Mouse (Mus musculus) inflammation-experienced regulatory T-cells, adult 6 months (primary cell): ENCODE data around the gene Ap4m1. TPM values are rescaled to one million over a fixed set of nuclear protein-coding genes. Genes with fewer than 3 reads are reported as not detected.

Experiments
- ATAC-seq: one replicate; pipeline ENCODE4 v1.8.0; 2017
- polyA plus RNA-seq, 3 experiments: library from polyadenylated mRNA; unstranded; fragments of 100-300 nt; shearing (Covaris generic); gene quantifications; one replicate each; pipeline ENCODE4 v1.2.1; 2017

Gene Ap4m1
- polyA plus RNA-seq, result 1 to 10 TPM; 4.9 to 7.5 (median 7.4) TPM

- ATAC-seq, result peak; percentile 93
These were observed at the start of gene Ap4m1, which contains the start of gene Mcm7 for GRCm38 (mm10) chr5:138171695-138172491. TSS of gene Ap4m1 (plus strand) at chr5:138172002. TSS of gene Mcm7 (minus strand) at chr5:138172422.

DNA sequence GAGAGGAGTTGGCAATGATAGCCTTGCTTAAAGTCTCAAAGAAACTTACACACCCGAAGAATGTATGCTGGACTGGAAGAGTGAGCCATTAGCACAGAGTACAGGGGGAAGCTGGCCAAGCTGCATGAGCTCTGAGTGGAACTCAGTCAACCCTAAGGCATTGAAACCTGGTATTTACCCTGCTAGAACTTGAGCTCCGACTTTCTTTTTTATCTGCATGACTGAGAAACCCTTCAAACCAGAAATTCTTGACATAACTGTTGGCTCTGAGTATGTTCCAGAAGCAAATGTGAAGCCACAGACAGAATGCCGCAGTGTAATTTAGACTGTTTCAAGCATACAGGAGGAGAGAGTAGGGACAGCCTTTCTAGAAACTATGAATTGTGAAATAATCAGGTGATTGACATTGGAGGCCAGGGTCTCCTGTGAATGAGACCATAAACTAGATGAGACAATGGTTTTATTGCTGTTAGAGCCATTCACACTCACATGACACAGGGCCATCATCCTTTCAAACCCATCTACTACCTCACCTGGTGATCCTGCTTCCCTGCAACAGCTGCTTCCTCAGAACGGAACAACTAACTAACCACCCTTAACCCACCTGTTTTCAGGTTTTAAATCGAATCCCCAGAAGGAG is 39.3 kb upstream of the Ap4m1 start:
- no peak for ATAC-seq

DNA sequence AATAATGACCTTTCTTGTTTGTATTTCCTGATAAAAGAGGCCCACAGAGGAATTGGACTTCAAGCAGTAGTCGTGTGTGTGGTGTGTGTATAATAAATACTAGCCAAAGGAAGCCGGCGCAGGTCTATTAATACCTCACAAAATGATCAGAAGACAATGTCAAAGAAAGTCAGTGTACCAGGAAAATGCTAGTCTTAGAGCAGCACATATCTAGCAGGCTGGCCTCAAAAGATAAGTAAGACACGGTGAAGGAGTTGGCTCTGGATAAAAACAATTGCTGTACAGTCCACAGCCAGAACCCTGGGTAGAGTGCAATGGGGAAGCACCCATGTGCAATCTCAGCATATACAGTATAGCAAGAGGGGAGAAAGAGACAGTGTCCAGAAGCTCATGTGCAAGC is 34.5 kb upstream of the Ap4m1 start:
- no peak for ATAC-seq

- ATAC-seq, result peak; percentile 77
These were observed 33.8 kb upstream of the Ap4m1 start for GRCm38 (mm10) chr5:138137935-138138549.

DNA sequence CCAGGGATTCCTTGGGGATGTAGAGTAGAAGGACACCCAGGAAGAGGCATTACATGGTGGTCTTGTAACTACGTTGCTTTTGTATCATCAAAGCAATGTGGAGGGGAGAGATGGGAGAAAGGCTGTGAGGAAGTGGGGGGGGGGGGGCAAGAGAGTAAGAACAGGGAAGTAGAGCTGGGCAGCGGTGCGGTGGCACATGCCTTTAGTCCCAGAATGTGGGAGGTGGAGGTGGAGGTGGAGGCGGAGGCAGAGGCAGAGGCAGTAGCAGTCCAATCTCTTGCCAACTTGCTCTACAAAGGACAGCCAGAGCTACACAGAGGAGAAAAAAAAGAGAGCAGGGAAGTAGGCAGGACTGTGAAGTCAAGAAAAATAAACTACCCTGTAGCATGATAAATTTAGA is 33.2 kb upstream of the Ap4m1 start:
- ATAC-seq, result no peak

GRCm38 (mm10) chr5:138154390-138154789 is 17.4 kb upstream of the Ap4m1 start:
- ATAC-seq, result no peak

GRCm38 (mm10) chr5:138155443-138155976 is 16.3 kb upstream of the Ap4m1 start, which contains the start of gene Zfp113:
TSS of gene Zfp113 (minus strand) at chr5:138155744.
- peak; percentile 98 for ATAC-seq

DNA sequence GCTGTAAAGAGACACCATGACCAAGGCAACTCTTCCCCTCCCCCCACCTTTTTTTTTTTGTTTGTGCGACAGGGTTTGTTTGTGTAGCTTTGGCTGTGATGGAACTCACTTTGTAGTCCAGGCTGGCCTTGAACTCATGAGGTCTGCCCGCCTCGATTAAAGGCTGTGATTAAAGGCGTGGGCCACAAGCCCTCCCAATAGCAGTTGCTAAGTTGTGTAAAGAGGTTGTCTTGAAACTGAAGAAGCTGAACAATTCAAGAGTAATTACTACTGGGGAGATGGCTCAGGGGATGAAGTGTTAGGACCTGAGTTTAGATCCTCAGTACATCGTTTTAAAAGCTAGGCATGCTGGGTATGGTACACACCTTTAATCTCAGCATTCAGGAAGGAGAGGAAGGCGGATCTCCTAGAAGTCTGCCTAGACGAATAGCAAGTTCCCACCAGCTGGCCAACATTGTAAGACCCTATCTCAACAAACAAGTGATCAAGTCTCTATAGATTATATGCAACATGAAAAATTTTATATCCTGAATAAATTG is 11.5 kb upstream of the Ap4m1 start:
- no peak for ATAC-seq

- ATAC-seq, result peak; percentile 98
These were observed 10.7 kb upstream of the Ap4m1 start, which contains the start of gene Cops6 for GRCm38 (mm10) chr5:138160842-138161665. TSS of gene Cops6 (plus strand) at chr5:138161071.

DNA sequence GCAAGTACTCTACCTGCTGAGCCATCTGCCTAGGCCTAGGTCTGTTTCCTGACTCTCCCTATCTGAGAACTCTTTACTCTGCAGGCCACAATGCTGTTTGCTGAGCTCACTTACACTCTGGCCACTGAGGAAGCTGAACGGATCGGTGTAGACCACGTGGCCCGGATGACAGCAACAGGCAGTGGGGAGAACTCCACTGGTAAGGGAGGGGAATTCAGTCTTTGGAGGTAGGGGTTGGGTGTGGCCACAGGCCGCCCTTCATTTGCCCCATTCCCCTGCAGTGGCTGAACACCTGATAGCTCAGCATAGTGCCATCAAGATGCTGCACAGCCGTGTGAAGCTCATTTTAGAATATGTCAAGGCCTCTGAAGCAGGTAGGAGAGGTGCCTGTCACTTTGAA is 8.8 kb upstream of the Ap4m1 start:
- no peak for ATAC-seq

DNA sequence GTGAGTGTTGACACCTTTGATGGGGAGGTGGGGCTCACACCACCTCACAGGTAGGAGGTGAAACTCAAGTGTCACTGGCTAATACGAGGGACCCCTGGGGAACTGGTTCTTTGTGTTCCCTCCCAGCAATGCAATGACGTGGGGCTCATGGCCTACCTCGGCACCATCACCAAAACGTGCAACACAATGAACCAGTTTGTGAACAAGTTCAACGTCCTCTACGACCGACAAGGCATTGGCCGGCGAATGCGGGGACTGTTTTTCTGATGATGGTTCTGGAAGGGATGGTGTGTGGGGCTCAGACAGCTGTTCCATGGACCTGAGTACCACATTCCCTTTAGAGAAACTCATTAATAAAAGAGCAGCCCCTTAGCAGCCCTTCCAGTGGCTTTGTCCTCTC is 8.2 kb upstream of the Ap4m1 start:
- ATAC-seq, result no peak

GRCm38 (mm10) chr5:138165594-138165993 is 6.2 kb upstream of the Ap4m1 start:
- no peak for ATAC-seq

- ATAC-seq, result peak; percentile 65
These were observed 753 bp upstream of the Ap4m1 start for GRCm38 (mm10) chr5:138170936-138171561.

DNA sequence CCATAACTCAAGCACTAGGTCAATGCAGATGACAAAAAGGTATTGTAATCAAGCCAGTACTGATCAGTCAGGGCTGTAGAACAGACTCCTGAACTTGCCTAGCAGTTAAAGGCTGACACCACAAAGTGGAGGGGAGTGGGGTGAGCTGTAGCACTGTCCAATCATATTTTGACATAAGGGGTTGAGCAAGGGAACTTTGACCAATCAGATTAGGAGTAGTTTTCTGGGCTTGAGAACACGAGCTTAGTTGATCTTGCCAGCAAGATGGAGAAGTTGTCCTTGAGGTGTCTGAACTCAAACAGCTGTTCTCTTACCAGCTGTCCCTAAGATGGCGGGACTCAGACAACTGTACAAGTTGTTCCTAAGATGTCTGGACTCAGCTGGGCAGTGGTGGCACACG is 1.4 kb downstream of the Ap4m1 start:
- ATAC-seq, result no peak

GRCm38 (mm10) chr5:138186950-138187638 is 15.3 kb downstream of the Ap4m1 start, which contains the start of the genes Taf6 and Cnpy4:
TSS of gene Taf6 (minus strand) at chr5:138187451.
TSS of gene Cnpy4 (plus strand) at chr5:138187485.
- ATAC-seq, result peak; percentile 81

DNA sequence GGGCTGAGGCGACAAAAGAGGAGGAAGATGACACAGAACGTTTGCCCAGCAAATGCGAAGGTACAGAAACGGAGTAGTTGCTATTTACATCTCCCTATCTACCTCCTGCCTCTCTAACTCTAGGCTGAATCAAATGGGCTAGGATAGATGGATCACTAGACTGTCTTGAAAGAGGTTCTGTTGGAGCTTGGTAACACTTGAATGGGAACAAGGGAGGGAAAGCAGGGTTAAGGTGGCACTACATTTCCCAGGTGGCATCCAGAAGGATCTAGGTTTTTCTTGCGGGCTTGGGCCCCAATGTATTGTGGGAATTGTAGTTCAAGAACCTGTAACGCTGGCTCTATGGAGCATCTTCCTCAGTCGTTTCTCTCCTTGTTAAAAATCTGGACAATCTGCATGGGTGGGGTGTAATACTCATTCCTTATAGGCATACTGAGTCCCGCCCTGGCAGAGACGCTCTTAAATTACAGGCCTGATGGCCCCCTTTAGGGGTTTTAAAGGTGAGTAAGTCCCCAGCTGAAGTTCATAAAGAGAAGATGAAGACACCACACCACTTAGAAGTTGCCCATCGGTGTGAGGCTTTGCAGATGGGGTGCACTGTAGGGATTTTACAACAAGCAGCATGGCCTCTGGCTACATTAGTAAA is 16.0 kb downstream of the Ap4m1 start:
- peak; percentile 89 for ATAC-seq

- ATAC-seq, result peak; percentile 66
These were observed 22.2 kb downstream of the Ap4m1 start, which contains the start of gene Mblac1 for GRCm38 (mm10) chr5:138193771-138194727. TSS of gene Mblac1 (plus strand) at chr5:138194314.

- peak; percentile 39 for ATAC-seq
These were observed 23.0 kb downstream of the Ap4m1 start for GRCm38 (mm10) chr5:138194755-138195345.
